Mouse (Mus musculus) myocyte (in vitro differentiated cells): ENCODE measurements around the gene Uaca.

Experiments used
- E2F4 ChIP-seq: IDR thresholded peaks from one replicate; pipeline ENCODE4 v1.6.1; 2011; ENCODE audit warnings: mild to moderate bottlenecking, control low read depth, moderate library complexity; ENCODE audit not compliant: insufficient read depth
- MAX ChIP-seq: IDR thresholded peaks from one replicate; pipeline ENCODE4 v1.6.1; 2011; ENCODE audit warnings: low read depth, mild to moderate bottlenecking, control low read depth
- POLR2A ChIP-seq: IDR thresholded peaks from one replicate; pipeline ENCODE4 v1.6.1; 2011; ENCODE audit warnings: low read depth, mild to moderate bottlenecking, control low read depth, moderate library complexity; ENCODE audit not compliant: insufficient read length

DNA sequence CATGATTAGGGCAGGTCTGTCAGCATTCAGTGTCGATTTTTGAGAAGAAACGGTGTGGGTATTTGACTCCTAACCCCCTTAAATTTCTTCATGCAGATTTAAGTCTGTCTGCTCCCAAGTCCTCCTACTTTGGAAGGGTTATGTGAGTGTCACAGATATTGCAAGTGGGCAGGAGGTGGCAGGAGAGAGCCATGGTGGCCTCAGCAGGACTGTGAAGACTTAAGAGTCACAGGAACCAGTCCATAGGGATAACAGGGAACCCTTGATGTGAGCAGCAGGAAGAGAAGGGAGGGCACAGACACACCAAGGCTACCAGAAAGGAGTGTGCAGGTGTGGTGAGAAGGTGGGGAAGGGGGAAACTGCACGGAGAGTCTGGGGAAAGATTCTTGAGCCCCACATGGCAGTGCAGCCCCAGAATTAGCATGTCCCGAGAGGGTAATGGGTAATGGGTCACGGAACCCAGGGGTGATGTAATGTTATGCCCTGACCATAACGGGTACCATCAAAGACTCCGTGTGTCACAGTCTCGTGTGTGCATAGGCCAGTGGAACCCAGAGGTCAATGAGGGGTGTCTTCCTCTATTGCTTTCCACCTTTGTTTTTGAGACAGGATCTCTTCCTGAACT lies 101.3 kb downstream of the Uaca start:
- TF ChIP-seq E2F4, result no peak
- TF ChIP-seq POLR2A, result no peak
- no peak for TF ChIP-seq MAX
